In the genomic region with DNA sequence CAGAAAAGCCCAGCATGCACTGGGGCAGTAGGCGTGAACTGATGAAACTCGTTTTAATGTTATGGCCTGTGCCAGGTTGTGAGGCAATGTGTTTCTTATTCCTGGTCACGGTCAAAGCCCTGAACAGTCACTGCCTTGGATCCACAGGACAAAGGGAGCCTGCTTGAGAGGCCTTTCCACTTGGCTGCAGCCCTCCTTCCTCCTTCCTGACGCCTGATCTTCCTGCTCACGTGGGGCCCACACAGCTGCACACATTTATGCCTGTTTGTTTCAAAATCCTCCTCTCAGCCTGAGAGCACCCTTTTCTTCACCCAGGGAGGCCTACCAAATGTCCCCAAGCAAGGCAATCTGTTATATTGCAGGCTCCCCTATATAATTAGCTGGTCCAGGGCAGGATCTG, we compare ENCODE assay signal across 8 mouse cellular contexts. TPM values are rescaled to one million over a fixed set of nuclear protein-coding genes. Genes with fewer than 3 reads are reported as not detected.
DNase-seq lines count a peak whose midpoint lies in the region; ATAC-seq and TF ChIP-seq lines count a peak whose summit lies in the region.

No protein-coding gene starts in this region.

- H3K4me2 ChIP-seq in forebrain, embryonic 16.5 days (ENCODE audit: low read length) = no peak overlapping the region
- no peak overlapping the region for H3K4me2 ChIP-seq in limb, embryonic 11.5 days (ENCODE audit: low read depth, severe bottlenecking)

- no peaks in the 10 kb centered on the region for H3K36me3 ChIP-seq in heart, adult 2 months (ENCODE audit: control insufficient read depth, insufficient read depth, low read length)
- H3K36me3 ChIP-seq in forebrain, embryonic 16.5 days (ENCODE audit: control insufficient read depth, insufficient read depth) = no peaks in the 10 kb centered on the region
- no peaks in the 10 kb centered on the region for H3K36me3 ChIP-seq in limb, embryonic 11.5 days (ENCODE audit: control insufficient read depth, insufficient read depth, low read length)
- H3K36me3 ChIP-seq in thymus, adult 2 months (ENCODE audit: control insufficient read depth, insufficient read depth, low read length) = no peaks in the 10 kb centered on the region

- H3K9ac ChIP-seq in heart, adult 2 months (ENCODE audit: low read depth, low read length) = no peak overlapping the region
- no peak overlapping the region for H3K9ac ChIP-seq in forebrain, embryonic 16.5 days (replicated peaks; ENCODE audit: low read depth, low read length)
- peak overlapping the region; percentile 18; the same call in 1 of the 2 replicates for H3K9ac ChIP-seq in limb, embryonic 11.5 days (ENCODE audit: low read length)

- TF ChIP-seq CTCF in heart, adult 2 months (IDR thresholded peaks at IDR 0.05) = no peak
- TF ChIP-seq CTCF in thymus, adult 2 months (IDR thresholded peaks at IDR 0.05; ENCODE audit: borderline replicate concordance, control insufficient read depth, extremely low read depth, insufficient read depth, low read length, poor library complexity) = no peak

- intact Hi-C loops in heart, adult 2 months (cut with DNase I) = no loop called here
- intact Hi-C loops in heart, postnatal 36 days (cut with DNase I) = no loop called here

- no peak for DNase-seq in heart, adult 2 months
- DNase-seq in heart, postnatal 36 days = no peak
- peak; percentile 45 for DNase-seq in NIH3T3 (ENCODE audit: low read depth)
- DNase-seq in limb, embryonic 11.5 days (ENCODE audit: low spot score) = no peak
- no peak for DNase-seq in thymus, adult 2 months
- no peak for DNase-seq in right cerebral cortex, postnatal 25 days

- H3K27me3 ChIP-seq in heart, adult 2 months (ENCODE audit: control insufficient read depth, insufficient read depth, low read length) = no peaks in the 10 kb centered on the region
- H3K27me3 ChIP-seq in forebrain, embryonic 16.5 days (replicated peaks; ENCODE audit: control insufficient read depth, insufficient read depth, low read length) = no peaks in the 10 kb centered on the region
- no peaks in the 10 kb centered on the region for H3K27me3 ChIP-seq in limb, embryonic 11.5 days (ENCODE audit: control insufficient read depth, insufficient read depth, low read length)
- no peaks in the 10 kb centered on the region for H3K27me3 ChIP-seq in thymus, adult 2 months (ENCODE audit: control insufficient read depth, insufficient read depth, low read length)

- H3K9me3 ChIP-seq in forebrain, embryonic 16.5 days (ENCODE audit: control insufficient read depth, low read length) = no peaks in the 10 kb centered on the region
- no peaks in the 10 kb centered on the region for H3K9me3 ChIP-seq in limb, embryonic 11.5 days (ENCODE audit: control insufficient read depth, low read length)

- ATAC-seq in forebrain, embryonic 16.5 days = peak; percentile 50; the same call in 1 of the 2 replicates
- no peak for ATAC-seq in limb, embryonic 11.5 days (ENCODE audit: insufficient number of reproducible peaks, low FRiP score, low TSS enrichment, low read depth)
- ATAC-seq in cerebellum, adult (ENCODE audit: insufficient number of reproducible peaks, low FRiP score, low TSS enrichment) = no peak

- no peak overlapping the region for H3K4me3 ChIP-seq in heart, adult 2 months
- H3K4me3 ChIP-seq in forebrain, embryonic 16.5 days (replicated peaks; ENCODE audit: low read length) = no peak overlapping the region
- no peak overlapping the region for H3K4me3 ChIP-seq in limb, embryonic 11.5 days (ENCODE audit: low read depth, low read length)
- H3K4me3 ChIP-seq in thymus, adult 2 months (ENCODE audit: control insufficient read depth, insufficient read depth, low read length) = no peak overlapping the region

- 49% methylated on average over 5 of the region's 5 CpGs for WGBS in heart, adult 2 months
- 41% methylated on average over 5 of the region's 5 CpGs for WGBS in forebrain, embryonic 16.5 days
- WGBS in limb, embryonic 11.5 days = 42% methylated on average over 5 of the region's 5 CpGs
- 74% methylated on average over 5 of the region's 5 CpGs for WGBS in thymus, adult 2 months

- peak overlapping the region; percentile 55 for H3K27ac ChIP-seq in heart, adult 2 months
- H3K27ac ChIP-seq in forebrain, embryonic 16.5 days (ENCODE audit: low read length) = peak overlapping the region; percentile 31
- H3K27ac ChIP-seq in limb, embryonic 11.5 days (replicated peaks; ENCODE audit: low read depth, low read length) = peak overlapping the region; percentile 56; the same call in 1 of the 2 replicates
- H3K27ac ChIP-seq in thymus, adult 2 months (ENCODE audit: control insufficient read depth, insufficient read depth, low read length) = no peak overlapping the region

- no peak for TF ChIP-seq EP300 in heart, adult 2 months (IDR thresholded peaks at IDR 0.05; ENCODE audit: insufficient read depth, low read depth, low read length)

- peaks cover 13% of the 10 kb centered on the region for H3K4me1 ChIP-seq in heart, adult 2 months (ENCODE audit: control insufficient read depth, insufficient read depth, low read length)
- peaks cover 13% of the 10 kb centered on the region for H3K4me1 ChIP-seq in forebrain, embryonic 16.5 days (replicated peaks; ENCODE audit: control insufficient read depth, insufficient read depth, low read length)
- peaks cover 42% of the 10 kb centered on the region for H3K4me1 ChIP-seq in limb, embryonic 11.5 days (ENCODE audit: control insufficient read depth, insufficient read depth, low read length)
- H3K4me1 ChIP-seq in thymus, adult 2 months (replicated peaks; ENCODE audit: control insufficient read depth, insufficient read depth, low read length) = peaks cover 24% of the 10 kb centered on the region

- no peak for TF ChIP-seq POLR2A in heart, adult 2 months (IDR thresholded peaks at IDR 0.05; ENCODE audit: insufficient read depth, low read depth, low read length)
- no peak for TF ChIP-seq POLR2A in thymus, adult 2 months (IDR thresholded peaks at IDR 0.05; ENCODE audit: control insufficient read depth, extremely low read depth, insufficient read depth, low read length, poor library complexity)

- no peaks in the 10 kb centered on the region for H3K79me2 ChIP-seq in heart, adult 2 months (replicated peaks; ENCODE audit: control insufficient read depth, insufficient read depth, low read length)

RNA-seq across cellular contexts. Expression of a gene that starts 25.6 kb away (rescaled TPM):
- 100 to 1,000 TPM; 260 to 299 TPM for total RNA-seq in heart, adult 2 months (2021)
- polyA plus RNA-seq in heart, adult 2 months (2012; rRNA removed) = 403 and 411 TPM in 2 replicates
- 100 to 1,000 TPM; 276 to 279 TPM for total RNA-seq in heart, postnatal 36 days (2021)
- 222 and 237 TPM in 2 replicates for polyA plus RNA-seq in forebrain, embryonic 16.5 days (2015; fragmentation: Nextera tagmentation; extraction: Ambion mirVana)
- 263 and 266 TPM in 2 replicates for polyA plus RNA-seq in limb, embryonic 11.5 days (2014; fragmentation: Nextera tagmentation; extraction: Ambion mirVana)
- 249 and 253 TPM in 2 replicates for polyA plus RNA-seq in thymus, adult 2 months (2012; rRNA removed)

RNA-seq across cellular contexts. Expression of a gene that starts 53.3 kb away (rescaled TPM):
- under 1 TPM; 0.39 to 0.84 TPM for total RNA-seq in heart, adult 2 months (2021)
- polyA plus RNA-seq in heart, adult 2 months (2012; rRNA removed) = 0.96 and 1.1 TPM in 2 replicates
- under 1 TPM; 0.44 to 0.57 TPM for total RNA-seq in heart, postnatal 36 days (2021)
- 16.8 and 17.3 TPM in 2 replicates for polyA plus RNA-seq in forebrain, embryonic 16.5 days (2015; fragmentation: Nextera tagmentation; extraction: Ambion mirVana)
- polyA plus RNA-seq in limb, embryonic 11.5 days (2014; fragmentation: Nextera tagmentation; extraction: Ambion mirVana) = 6.1 and 7.2 TPM in 2 replicates
- 9.7 and 12.8 TPM in 2 replicates for polyA plus RNA-seq in thymus, adult 2 months (2012; rRNA removed)
